Mouse (Mus musculus) embryonic fibroblast, embryonic 13.5 days (primary cell): ENCODE results near the gene Bag3. TPM values are rescaled to one million over a fixed set of nuclear protein-coding genes. Genes with fewer than 3 reads are reported as not detected.
A peak's percentile ranks its signal among the peaks of the same experiment; 100 is the strongest.

Source experiments
- H3K27ac ChIP-seq: 2 replicates; pipeline ENCODE4 v1.5.1; 2012; ENCODE audit warnings: low read length, control low read depth, inconsistent platforms; ENCODE audit not compliant: insufficient read depth
- H3K4me1 ChIP-seq: 2 replicates; pipeline ENCODE4 v1.6.1; 2011; ENCODE audit warnings: low read length; ENCODE audit not compliant: control insufficient read depth, insufficient read depth
- H3K4me3 ChIP-seq: 2 replicates; pipeline ENCODE4 v1.5.1; 2011; ENCODE audit warnings: mild to moderate bottlenecking, control low read depth, low read length; ENCODE audit not compliant: insufficient read depth
- CTCF ChIP-seq: IDR thresholded peaks from 2 replicates; pipeline ENCODE4 v1.5.1; 2011; ENCODE audit warnings: mild to moderate bottlenecking, control low read depth, low read length, moderate library complexity, borderline replicate concordance; ENCODE audit not compliant: insufficient read depth
- POLR2A ChIP-seq: IDR thresholded peaks from 2 replicates; pipeline ENCODE4 v1.6.1; 2011; ENCODE audit warnings: low read depth, mild to moderate bottlenecking, control low read depth, low read length, moderate library complexity
- polyA plus RNA-seq: library from polyadenylated mRNA; stranded (reverse); fragments of >200 nt; gene quantifications from 2 replicates; pipeline ENCODE4 v1.2.4, GENCODE M21; 2011; ENCODE audit warnings: low read depth; ENCODE audit not compliant: missing spikeins, insufficient read length

Gene Bag3
- polyA plus RNA-seq, 1 experiment, result 63.4 TPM

DNA sequence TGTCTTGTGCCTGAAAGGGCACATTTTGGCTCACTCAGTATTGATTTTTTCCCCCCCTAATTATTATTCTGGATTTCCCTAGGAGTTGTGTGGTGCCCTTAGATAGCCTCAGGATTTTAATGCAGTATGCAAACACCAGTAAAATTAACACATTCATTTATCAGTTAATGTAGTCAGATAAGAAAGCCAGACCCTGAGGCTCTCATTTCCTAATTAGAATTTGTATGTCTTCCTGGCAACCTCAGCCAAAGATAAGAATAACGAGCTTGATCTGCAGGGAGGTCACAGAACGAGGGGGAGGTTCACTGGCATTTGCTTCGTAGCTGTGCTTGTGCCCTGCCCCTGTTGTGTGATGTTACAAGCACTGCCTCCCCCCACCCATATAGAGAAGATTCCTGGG is 12.7 kb downstream of the Bag3 start:
- Histone ChIP-seq H3K4me1 (peaks cover 25% of the 10 kb centered on the region), H3K4me3 (no peak overlapping the region), H3K27ac (no peak overlapping the region)
- TF ChIP-seq POLR2A, result no peak
- TF ChIP-seq CTCF, result no peak

DNA sequence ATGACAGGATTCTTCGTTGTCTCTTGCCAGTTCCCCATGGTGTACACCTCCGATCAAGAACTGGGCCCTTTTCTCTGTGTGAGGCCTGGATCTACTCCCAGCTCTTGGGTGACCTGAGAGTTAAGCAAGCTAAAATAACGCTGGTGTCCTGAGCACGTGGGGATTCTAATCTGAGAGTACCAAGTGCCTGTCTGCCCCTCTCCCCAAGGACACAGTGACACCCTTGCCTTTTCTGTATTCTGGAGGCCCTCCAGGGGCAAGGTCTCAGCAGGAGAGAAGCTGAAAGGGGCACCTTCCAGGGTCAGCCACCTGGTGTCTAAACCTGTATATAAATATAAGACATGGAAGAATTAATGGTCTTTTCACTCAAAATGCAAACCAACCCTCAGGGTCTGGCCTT is 14.3 kb downstream of the Bag3 start:
- Histone ChIP-seq H3K4me3 (no peak overlapping the region), H3K4me1 (peaks cover 19% of the 10 kb centered on the region), H3K27ac (no peak overlapping the region)
- TF ChIP-seq CTCF (no peak), POLR2A (no peak)

DNA sequence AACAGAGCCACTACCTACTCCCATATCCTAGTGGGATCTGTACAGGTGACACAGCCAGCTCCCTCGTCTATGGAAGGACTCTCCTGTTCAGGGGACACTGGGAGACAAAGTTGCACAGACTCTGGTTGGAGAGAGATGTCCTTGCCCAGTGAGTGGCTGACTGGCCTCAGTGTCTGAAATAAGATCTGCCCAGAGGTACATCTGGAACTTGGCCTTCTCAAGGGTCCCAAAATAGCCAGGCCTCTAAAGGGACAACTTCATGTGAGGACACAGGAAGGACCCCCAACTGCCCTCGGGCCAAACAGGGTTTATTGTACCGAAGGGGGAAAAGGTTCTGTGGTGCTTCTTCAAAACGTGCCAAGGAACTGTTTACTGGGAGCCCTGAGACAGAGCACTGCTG is 14.8 kb downstream of the Bag3 start:
- peaks cover 15% of the 10 kb centered on the region for H3K4me1 ChIP-seq
- TF ChIP-seq POLR2A (no peak), CTCF (no peak)
- peak overlapping the region; percentile 41; the same call in 1 of the 2 replicates for H3K27ac ChIP-seq

DNA sequence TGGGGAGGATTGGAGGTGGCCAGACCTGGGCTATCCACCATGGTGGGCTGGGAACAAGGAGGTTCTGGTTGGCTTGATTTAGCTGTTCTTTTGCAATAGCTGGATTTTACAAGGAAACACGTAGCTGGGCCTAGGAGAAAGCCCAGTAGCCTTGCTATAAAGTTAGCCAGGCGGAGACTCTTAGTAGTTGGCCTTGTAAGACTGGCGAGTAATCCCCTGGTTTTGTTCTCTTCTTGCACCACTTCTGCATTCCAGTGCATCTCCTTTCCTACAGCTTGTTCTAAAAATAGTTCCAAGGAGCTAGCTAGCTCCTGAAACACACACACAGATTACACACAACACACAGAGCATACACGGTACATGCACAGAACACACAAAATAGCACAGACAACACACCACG is 15.4 kb downstream of the Bag3 start:
- H3K4me3 ChIP-seq, result no peak overlapping the region
- peak overlapping the region; percentile 41 for H3K27ac ChIP-seq
- peaks cover 12% of the 10 kb centered on the region for H3K4me1 ChIP-seq
- TF ChIP-seq POLR2A (no peak), CTCF (no peak)

More for the DNA sequence above, 14.8 kb downstream of the Bag3 start:
- no peak overlapping the region for H3K4me3 ChIP-seq

DNA sequence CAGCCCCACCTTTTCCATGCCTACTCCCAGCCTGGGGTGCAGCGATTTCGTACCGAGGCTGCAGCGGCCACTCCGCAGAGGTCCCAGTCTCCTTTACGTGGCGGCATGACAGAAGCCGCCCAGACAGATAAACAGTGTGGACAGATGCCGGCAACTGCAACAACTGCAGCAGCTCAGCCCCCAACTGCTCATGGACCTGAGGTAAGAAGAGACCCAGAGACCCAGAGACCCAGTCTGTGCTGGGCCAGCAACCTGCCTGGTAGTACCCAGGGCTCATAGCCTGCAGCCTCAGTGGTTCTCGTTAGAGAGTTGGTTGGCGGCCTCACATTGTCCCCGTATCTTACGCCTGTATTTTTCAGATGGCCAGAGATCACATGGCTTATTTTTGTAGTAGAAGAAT is 16.7 kb downstream of the Bag3 start:
- Histone ChIP-seq H3K4me1 (peaks cover 12% of the 10 kb centered on the region), H3K27ac (no peak overlapping the region), H3K4me3 (no peak overlapping the region)
- no peak for TF ChIP-seq POLR2A

DNA sequence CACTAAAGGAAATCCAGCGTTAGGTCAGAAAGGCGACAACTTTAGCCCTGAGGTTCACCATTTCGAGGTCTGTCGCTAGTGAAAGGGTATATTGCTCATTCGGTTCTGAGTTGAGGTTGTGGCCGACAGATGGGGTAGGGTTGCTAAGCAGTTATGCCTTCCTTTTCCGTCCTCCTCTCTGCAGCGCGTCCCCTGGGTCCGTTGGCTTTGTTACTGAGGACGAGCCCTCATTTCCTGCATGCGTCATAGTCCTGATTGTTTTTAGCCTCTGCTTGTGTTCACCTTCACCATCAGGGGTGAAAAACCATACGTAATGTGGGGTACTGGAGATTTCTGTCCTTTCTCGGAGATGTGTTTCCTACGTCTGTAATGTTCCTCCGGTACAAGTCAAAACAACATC is 17.3 kb downstream of the Bag3 start:
- no peak for TF ChIP-seq POLR2A
- no peak for TF ChIP-seq CTCF
- H3K4me3 ChIP-seq, result no peak overlapping the region
- peaks cover 12% of the 10 kb centered on the region for H3K4me1 ChIP-seq
- no peak overlapping the region for H3K27ac ChIP-seq

DNA sequence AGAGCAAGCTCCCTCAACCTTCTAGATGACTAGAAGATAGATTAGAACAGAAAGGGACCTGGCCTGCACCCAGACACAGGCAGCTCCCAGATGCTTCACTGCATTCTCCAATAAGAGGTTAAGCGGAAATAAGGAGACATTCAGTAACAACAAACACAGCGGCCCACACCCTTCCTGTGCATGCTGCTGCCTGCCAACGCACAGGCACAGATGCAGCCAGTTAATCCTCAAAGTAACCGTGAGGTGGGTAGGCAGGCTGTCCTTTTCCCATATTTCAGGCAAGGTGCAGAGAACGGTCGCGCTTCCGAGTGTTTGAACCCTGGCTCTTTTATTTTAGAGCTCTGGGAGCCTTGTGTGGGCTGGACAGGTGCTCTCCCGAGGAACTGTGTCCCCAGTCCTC is 17.8 kb downstream of the Bag3 start:
- TF ChIP-seq POLR2A (no peak), CTCF (no peak)
- Histone ChIP-seq H3K4me1 (peaks cover 12% of the 10 kb centered on the region), H3K4me3 (no peak overlapping the region), H3K27ac (no peak overlapping the region)

DNA sequence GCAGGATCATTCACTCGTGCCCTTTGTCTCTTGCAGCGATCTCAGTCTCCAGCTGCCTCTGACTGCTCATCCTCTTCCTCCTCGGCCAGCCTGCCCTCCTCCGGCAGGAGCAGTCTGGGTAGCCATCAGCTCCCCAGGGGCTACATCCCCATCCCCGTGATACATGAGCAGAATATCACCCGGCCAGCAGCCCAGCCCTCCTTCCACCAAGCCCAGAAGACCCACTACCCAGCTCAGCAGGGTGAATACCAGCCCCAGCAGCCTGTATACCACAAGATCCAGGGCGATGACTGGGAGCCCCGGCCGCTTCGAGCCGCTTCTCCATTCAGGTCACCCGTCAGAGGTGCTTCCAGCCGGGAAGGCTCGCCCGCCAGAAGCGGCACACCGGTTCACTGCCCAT is 18.4 kb downstream of the Bag3 start:
- TF ChIP-seq POLR2A (no peak), CTCF (no peak)
- H3K4me3 ChIP-seq, result no peak overlapping the region
- H3K4me1 ChIP-seq, result peaks cover 12% of the 10 kb centered on the region
- no peak overlapping the region for H3K27ac ChIP-seq

DNA sequence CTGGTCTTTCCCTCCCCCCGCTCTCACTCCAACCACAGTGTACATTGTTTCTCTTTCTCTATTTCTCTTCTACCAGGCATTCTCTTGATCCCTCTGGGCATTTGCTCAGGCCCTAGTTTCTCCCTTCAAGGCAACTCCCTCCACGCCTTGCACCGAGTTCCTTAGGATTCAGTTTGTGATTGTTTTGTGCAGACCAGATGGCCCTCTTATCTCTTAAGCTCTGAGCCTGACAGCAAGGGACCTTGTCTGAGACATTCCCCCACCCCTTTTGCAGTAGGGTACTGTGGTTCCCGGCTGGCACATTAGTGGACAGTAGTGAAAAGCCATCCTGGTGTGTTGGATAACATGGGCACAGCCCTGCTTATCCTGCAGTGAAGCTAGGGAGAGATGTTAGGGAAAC is 19.1 kb downstream of the Bag3 start:
- Histone ChIP-seq H3K4me3 (no peak overlapping the region), H3K27ac (no peak overlapping the region), H3K4me1 (peaks cover 12% of the 10 kb centered on the region)
- no peak for TF ChIP-seq CTCF
- no peak for TF ChIP-seq POLR2A

DNA sequence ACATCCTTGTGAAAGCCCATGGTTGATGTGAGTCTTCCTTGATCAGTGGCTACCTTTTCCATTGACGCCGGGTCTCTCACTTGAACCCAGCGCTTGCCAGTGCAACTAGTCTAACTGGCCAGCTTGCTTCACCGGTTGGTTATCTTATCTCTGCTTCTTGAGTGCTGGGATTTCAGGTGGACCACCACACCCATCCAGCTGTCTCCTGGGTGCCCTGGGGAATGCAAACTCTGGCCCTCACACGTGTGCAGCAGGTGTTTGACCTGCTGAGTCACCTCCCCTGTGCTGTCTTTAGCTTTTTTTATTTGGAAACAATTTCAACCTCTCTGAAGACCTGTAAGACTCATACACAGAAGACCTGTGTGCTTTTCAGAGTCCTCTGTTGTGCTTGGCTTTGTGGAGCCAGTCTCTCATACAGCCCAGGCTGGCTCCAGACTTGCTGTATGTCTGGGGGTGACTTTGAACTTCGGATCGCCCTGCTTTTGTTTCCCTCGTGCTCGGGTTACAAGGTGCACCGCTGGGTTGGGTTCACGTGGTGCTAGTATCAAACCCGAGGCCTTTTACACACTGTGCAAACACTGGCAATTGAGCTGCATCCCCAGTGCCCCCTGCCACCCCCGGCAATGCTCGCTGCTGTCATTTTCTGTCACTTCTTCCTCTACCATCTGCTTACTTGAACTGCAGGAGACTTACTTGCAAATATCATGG is 19.9 kb downstream of the Bag3 start:
- H3K27ac ChIP-seq, result no peak overlapping the region
- TF ChIP-seq CTCF (no peak), POLR2A (no peak)
- peaks cover 9% of the 10 kb centered on the region for H3K4me1 ChIP-seq
- H3K4me3 ChIP-seq, result no peak overlapping the region
